Mouse (Mus musculus): Measurements from ENCODE around the gene Mfsd4b1.
"Not testable (repeated sequence)": the region's sequence is repeated elsewhere in the genome, so short reads cannot be mapped to it uniquely, and the experiment has no call there.

The Mfsd4b1 gene

GRCm38 (mm10) chr10:40034956-40035355 is 9.9 kb upstream of the Mfsd4b1 start:
- no peak for DNase-seq (ENCODE audit: low read depth, low spot score)

GRCm38 (mm10) chr10:40032897-40033296 is 7.8 kb upstream of the Mfsd4b1 start:
- DNase-seq (ENCODE audit: low read depth, low spot score) = no peak

- DNase-seq (ENCODE audit: low read depth, low spot score) = no peak
Observed at GRCm38 (mm10) chr10:40030716-40031115, 5.6 kb upstream of the Mfsd4b1 start.

- no peak for DNase-seq (ENCODE audit: low read depth, low spot score)
Observed at GRCm38 (mm10) chr10:40029610-40030009, 4.5 kb upstream of the Mfsd4b1 start.

- DNase-seq (ENCODE audit: low read depth, low spot score) = no peak
Observed at GRCm38 (mm10) chr10:40028091-40028490, 3.0 kb upstream of the Mfsd4b1 start.

GRCm38 (mm10) chr10:40026546-40026945 is 1.5 kb upstream of the Mfsd4b1 start:
- DNase-seq (ENCODE audit: low read depth, low spot score) = no peak

GRCm38 (mm10) chr10:40025560-40025959 is 492 bp upstream of the Mfsd4b1 start:
- DNase-seq (ENCODE audit: low read depth, low spot score) = no peak

GRCm38 (mm10) chr10:40020401-40020800 is 4.7 kb downstream of the Mfsd4b1 start:
- DNase-seq (ENCODE audit: low read depth, low spot score) = no peak

GRCm38 (mm10) chr10:40019492-40019891 is 5.6 kb downstream of the Mfsd4b1 start:
- no peak for DNase-seq (ENCODE audit: low read depth, low spot score)

GRCm38 (mm10) chr10:40018261-40018860 is 6.7 kb downstream of the Mfsd4b1 start:
- DNase-seq (ENCODE audit: low read depth, low spot score) = no peak

GRCm38 (mm10) chr10:40009591-40009990 is 15.5 kb downstream of the Mfsd4b1 start:
- DNase-seq (ENCODE audit: low read depth, low spot score) = no peak

GRCm38 (mm10) chr10:40008847-40009246 is 16.2 kb downstream of the Mfsd4b1 start:
- DNase-seq (ENCODE audit: low read depth, low spot score) = not testable (repeated sequence)

GRCm38 (mm10) chr10:40007953-40008352 is 17.1 kb downstream of the Mfsd4b1 start:
- no peak for DNase-seq (ENCODE audit: low read depth, low spot score)

- no peak for DNase-seq (ENCODE audit: low read depth, low spot score)
Observed at GRCm38 (mm10) chr10:40006963-40007362, 18.1 kb downstream of the Mfsd4b1 start.

GRCm38 (mm10) chr10:40000746-40001145 is 24.3 kb downstream of the Mfsd4b1 start:
- DNase-seq (ENCODE audit: low read depth, low spot score) = no peak

GRCm38 (mm10) chr10:39991155-39991554 is 33.9 kb downstream of the Mfsd4b1 start:
- DNase-seq (ENCODE audit: low read depth, low spot score) = no peak

GRCm38 (mm10) chr10:39986466-39986865 is 38.6 kb downstream of the Mfsd4b1 start, which contains the start of gene Mfsd4b5:
Mfsd4b5 (minus strand) TSS chr10:39986646.
- DNase-seq (ENCODE audit: low read depth, low spot score) = no peak

- no peak for DNase-seq (ENCODE audit: low read depth, low spot score)
Observed at GRCm38 (mm10) chr10:39982604-39983003, 42.5 kb downstream of the Mfsd4b1 start.

- DNase-seq (ENCODE audit: low read depth, low spot score) = no peak
Observed at GRCm38 (mm10) chr10:39978231-39978630, 46.8 kb downstream of the Mfsd4b1 start.

GRCm38 (mm10) chr10:39977346-39977745 is 47.7 kb downstream of the Mfsd4b1 start:
- no peak for DNase-seq (ENCODE audit: low read depth, low spot score)

GRCm38 (mm10) chr10:39975771-39976170 is 49.3 kb downstream of the Mfsd4b1 start:
- DNase-seq (ENCODE audit: low read depth, low spot score) = no peak

GRCm38 (mm10) chr10:39974982-39975381 is 50.1 kb downstream of the Mfsd4b1 start:
- no peak for DNase-seq (ENCODE audit: low read depth, low spot score)

GRCm38 (mm10) chr10:39967512-39967911 is 57.6 kb downstream of the Mfsd4b1 start:
- DNase-seq (ENCODE audit: low read depth, low spot score) = no peak

- DNase-seq (ENCODE audit: low read depth, low spot score) = no peak
Observed at GRCm38 (mm10) chr10:39961906-39962305, 63.2 kb downstream of the Mfsd4b1 start.
